Mouse (Mus musculus) forebrain, embryonic 10.5 days (tissue): ENCODE measurements around the gene Emc1. TPM values are rescaled to one million over a fixed set of nuclear protein-coding genes. Genes with fewer than 3 reads are reported as not detected.

Experiments
- DNase-seq: peaks from one replicate; pipeline ENCODE4 v3.0.0-alpha.2; 2017; ENCODE audit warnings: low spot score; ENCODE audit errors: extremely low spot score
- H3K27ac ChIP-seq: fragments of 300-500 bp; sonication (generic); 2 replicates; pipeline ENCODE4 v1.5.1; 2016; ENCODE audit warnings: mild to moderate bottlenecking
- H3K27me3 ChIP-seq: fragments of 300-500 bp; sonication (generic); 2 replicates; pipeline ENCODE4 v1.6.1; 2016; ENCODE audit warnings: mild to moderate bottlenecking; ENCODE audit not compliant: poor library complexity, severe bottlenecking
- H3K36me3 ChIP-seq: fragments of 300-500 bp; sonication (generic); replicated peaks from 2 replicates; pipeline ENCODE4 v1.6.1; 2016; ENCODE audit warnings: mild to moderate bottlenecking, moderate library complexity
- H3K4me1 ChIP-seq: fragments of 300-500 bp; sonication (generic); 2 replicates; pipeline ENCODE4 v1.6.1; 2016
- H3K4me3 ChIP-seq: fragments of 300-500 bp; sonication (generic); 2 replicates; pipeline ENCODE4 v1.5.1; 2016; ENCODE audit warnings: mild to moderate bottlenecking, moderate library complexity
- H3K9me3 ChIP-seq: fragments of 300-500 bp; sonication (generic); 2 replicates; pipeline ENCODE4 v1.6.1; 2016; ENCODE audit warnings: mild to moderate bottlenecking, moderate library complexity
- WGBS: fragments of 180-500 bp; shearing (Covaris S2); methylation state at CpG from one replicate; pipeline ENCODE4 v1.1.7; 2016; 5-methylcytosine and 5-hydroxymethylcytosine counted together
- polyA plus RNA-seq: library from polyadenylated mRNA; unstranded; fragments of >200 nt; fragmentation: Nextera tagmentation; extraction: Ambion mirVana; gene quantifications from 2 replicates; pipeline ENCODE4 v1.2.1, GENCODE M21; 2016

Emc1 gene
- polyA plus RNA-seq, 1 experiment from 2014 or later, result 36.2 TPM

DNA sequence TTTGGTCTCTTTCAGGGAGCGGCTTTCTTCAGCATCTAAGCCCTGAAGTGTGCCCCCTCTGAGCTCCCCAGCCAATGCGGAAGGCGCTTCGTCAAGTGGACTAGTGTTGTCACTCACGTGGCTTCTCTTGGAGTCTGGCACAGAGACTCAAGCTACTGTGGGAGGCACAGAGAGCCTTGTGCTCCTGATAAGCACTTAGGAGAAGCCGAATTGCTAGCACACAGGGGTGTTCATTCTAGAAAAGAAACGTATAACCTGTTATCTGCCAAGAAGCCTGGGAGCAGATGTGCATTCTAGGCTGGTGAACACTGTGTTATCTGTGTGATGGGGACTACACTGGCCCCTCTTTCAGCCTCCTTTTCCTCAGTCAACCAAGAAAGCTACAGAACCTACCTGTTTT is 16.9 kb upstream of the Emc1 start:
- 67% methylated on average over 7 of the region's 7 CpGs for WGBS
- Histone ChIP-seq H3K9me3 (no peaks in the 10 kb centered on the region), H3K36me3 (no peaks in the 10 kb centered on the region)

DNA sequence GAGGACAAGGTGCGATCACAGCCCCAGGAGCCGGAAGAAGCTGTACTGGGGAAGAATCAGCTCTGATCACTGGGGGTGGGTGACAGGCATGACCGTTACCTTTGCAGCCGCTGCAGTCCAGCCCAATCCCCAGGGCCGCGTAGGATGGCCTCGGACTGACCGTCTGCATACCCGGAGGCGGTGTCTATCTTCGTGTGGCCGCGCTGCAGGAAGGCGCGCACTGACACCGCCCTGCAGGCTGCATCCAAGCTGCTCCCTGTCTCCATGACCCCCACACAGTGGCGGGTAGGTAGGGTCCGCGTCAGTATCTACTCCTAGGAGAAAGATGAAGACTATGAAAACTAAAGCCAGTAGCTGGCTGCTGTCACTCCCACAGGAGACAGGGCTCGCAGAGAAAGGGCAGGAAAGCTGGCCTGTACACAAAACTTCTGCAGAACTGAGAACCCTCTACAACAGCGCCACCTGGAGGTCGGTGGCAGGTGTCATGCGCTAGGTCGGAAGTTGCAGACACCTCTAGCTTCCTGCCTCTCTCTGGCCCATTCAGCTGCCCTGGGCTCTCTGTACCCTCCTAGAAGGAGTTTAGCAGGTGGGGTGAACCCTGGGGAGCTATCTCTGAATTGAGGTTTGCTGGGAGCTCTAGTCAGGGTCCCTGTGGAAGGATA is 15.4 kb upstream of the Emc1 start:
- WGBS, result 30% methylated on average over 24 of the region's 24 CpGs
- peak overlapping the region; percentile 36 for H3K4me3 ChIP-seq

More for the DNA sequence above, 16.9 kb upstream of the Emc1 start:
- peaks cover 13% of the 10 kb centered on the region for H3K4me1 ChIP-seq
- no peak overlapping the region for H3K4me3 ChIP-seq
- H3K27me3 ChIP-seq, result peaks cover 23% of the 10 kb centered on the region
- no peak overlapping the region for H3K27ac ChIP-seq
- DNase-seq, result no peak

DNA sequence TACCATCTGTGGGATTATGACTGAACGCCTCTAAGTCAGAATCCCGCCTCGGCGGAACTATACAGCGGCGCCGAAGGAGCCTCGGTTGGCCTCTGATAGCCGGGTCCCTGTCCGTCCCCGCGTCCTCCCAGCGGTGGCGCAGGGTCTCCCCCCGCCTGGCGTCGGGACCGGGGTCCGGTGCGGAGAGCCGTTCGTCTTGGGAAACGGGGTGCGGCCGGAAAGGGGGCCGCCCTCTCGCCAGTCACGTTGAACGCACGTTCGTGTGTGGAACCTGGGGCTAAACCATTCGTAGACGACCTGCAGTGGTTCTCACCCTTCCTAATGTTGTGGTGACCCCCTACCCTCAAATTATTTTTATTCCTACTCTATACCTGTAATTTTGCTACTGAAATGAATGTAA is 14.2 kb upstream of the Emc1 start:
- Histone ChIP-seq H3K36me3 (no peaks in the 10 kb centered on the region), H3K4me3 (no peak overlapping the region), H3K9me3 (no peaks in the 10 kb centered on the region), H3K27ac (no peak overlapping the region), H3K27me3 (peaks cover 19% of the 10 kb centered on the region), H3K4me1 (peaks cover 7% of the 10 kb centered on the region)
- 54% methylated on average over 33 of the region's 33 CpGs for WGBS
- no peak for DNase-seq

More for the DNA sequence above, 15.4 kb upstream of the Emc1 start:
- peaks cover 22% of the 10 kb centered on the region for H3K27me3 ChIP-seq
- DNase-seq, result peak; percentile 77
- H3K27ac ChIP-seq, result no peak overlapping the region
- peaks cover 7% of the 10 kb centered on the region for H3K4me1 ChIP-seq
- H3K9me3 ChIP-seq, result no peaks in the 10 kb centered on the region
- no peaks in the 10 kb centered on the region for H3K36me3 ChIP-seq

DNA sequence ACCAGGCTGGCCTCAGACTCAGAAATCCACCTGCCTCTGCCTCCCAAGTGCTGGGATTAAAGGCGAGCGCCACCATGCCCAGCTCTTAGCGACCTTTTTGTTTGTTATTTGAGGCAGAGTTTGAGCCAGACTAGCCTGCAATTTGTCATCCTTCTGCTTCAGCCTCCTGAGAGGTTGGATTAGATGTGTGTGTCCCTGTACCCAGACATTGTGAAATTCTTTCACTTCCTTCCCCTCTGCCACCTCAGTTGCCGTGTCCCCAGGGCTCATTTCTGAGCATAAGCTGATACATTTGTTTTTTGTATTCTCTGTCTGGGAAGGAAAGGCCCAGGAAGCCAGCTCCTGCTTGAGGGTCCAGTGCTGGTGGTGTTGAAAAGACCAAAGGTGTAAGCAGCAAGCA is 11.6 kb upstream of the Emc1 start:
- WGBS, result 83% methylated on average over 4 of the region's 4 CpGs
- no peak overlapping the region for H3K4me3 ChIP-seq
- H3K27ac ChIP-seq, result no peak overlapping the region
- H3K4me1 ChIP-seq, result peaks cover 7% of the 10 kb centered on the region
- peaks cover 15% of the 10 kb centered on the region for H3K27me3 ChIP-seq
- H3K9me3 ChIP-seq, result no peaks in the 10 kb centered on the region
- H3K36me3 ChIP-seq, result peaks cover 16% of the 10 kb centered on the region
- DNase-seq, result no peak

DNA sequence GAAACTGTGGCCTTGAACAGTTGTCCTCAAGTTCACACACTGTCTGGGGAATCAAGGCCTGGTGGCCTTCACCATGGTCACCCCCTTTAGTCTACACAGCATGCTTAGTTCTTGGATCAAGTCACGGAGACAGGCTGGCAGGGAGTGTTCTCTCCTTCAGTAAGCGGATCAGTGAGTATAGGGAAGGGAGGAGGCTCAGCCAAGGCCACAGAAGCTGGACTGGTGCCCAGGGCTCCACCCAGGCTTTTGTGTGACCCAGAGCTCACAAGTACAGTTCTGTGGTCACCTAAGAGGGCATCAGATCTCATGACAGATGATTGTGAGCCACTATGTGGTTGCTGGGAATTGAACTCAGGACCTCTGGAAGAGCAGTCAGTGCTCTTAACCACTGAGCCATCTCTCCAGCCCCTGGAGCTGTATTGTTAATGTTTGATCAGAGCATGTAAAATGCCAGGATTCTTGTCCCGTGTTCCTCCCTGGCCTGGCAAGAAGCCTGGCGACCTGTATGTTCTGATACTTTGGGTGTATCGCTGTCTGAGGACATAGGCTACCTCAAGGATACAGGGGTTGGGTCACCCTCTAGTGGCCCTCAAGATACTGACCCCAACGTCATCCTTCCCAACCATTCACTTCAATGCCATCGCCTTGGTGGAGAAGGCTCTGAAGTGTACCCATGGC is 10.7 kb upstream of the Emc1 start:
- Histone ChIP-seq H3K36me3 (peaks cover 25% of the 10 kb centered on the region), H3K4me1 (peaks cover 5% of the 10 kb centered on the region), H3K27me3 (peaks cover 15% of the 10 kb centered on the region), H3K4me3 (no peak overlapping the region), H3K27ac (no peak overlapping the region), H3K9me3 (no peaks in the 10 kb centered on the region)
- WGBS, result 84% methylated on average over 7 of the region's 7 CpGs
- no peak for DNase-seq

DNA sequence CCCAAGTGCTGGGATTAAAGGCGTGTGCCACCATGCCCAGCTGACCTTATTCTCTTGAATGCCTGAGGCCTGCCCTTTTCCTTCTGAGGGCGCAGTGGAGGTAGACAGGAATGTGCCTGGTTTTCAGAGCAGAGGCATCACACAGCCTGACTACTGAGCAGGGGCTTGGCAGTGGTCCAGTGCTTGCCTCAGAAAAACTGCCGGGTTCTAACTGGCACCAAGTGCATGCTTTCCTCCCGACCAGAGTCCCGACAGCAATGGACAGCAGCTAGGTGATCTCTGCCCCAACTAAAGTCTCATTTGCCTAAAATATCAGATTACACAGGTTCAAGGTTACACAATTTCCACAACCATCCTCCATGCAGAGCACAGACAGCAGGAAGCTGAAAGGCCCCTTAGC is 8.7 kb upstream of the Emc1 start:
- 83% methylated on average over 5 of the region's 5 CpGs for WGBS
- no peak overlapping the region for H3K4me3 ChIP-seq
- H3K9me3 ChIP-seq, result no peaks in the 10 kb centered on the region
- H3K4me1 ChIP-seq, result no peaks in the 10 kb centered on the region
- no peaks in the 10 kb centered on the region for H3K27me3 ChIP-seq
- H3K27ac ChIP-seq, result no peak overlapping the region
- H3K36me3 ChIP-seq, result peaks cover 45% of the 10 kb centered on the region
- DNase-seq, result no peak

DNA sequence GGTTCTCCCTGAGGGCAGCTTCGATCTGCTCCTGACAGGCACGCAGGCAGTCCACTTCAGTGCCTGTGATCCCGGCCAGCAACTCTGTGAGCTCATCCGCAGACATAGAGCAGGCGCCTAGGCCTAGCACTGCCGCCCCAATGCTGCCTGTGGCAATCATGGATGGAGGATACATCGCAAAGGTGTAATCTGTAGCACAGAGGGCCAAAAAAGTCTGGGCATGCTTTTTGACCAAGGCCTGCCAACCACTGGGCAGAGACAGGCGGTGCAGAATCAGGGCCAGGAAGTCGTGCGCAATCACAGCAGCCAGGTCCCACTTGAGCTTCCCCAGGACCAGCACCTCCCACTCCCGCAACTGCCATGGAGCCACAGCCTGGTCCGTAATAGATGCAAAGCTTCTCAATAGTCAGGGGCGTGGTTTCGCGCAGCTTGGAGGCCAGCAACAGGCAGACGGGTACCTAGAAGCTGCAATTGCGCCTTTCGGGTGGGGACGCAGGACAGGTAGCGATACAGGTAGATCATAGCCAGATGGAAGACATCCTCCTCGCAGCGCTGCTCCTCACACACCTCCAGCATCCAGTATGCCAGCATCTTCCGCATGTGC is 6.9 kb upstream of the Emc1 start:
- no peak overlapping the region for H3K4me3 ChIP-seq
- H3K27me3 ChIP-seq, result no peaks in the 10 kb centered on the region
- H3K9me3 ChIP-seq, result no peaks in the 10 kb centered on the region
- H3K36me3 ChIP-seq, result peaks cover 63% of the 10 kb centered on the region
- H3K27ac ChIP-seq, result no peak overlapping the region
- DNase-seq, result no peak
- 69% methylated on average over 23 of the region's 23 CpGs for WGBS
- H3K4me1 ChIP-seq, result peaks cover 3% of the 10 kb centered on the region

DNA sequence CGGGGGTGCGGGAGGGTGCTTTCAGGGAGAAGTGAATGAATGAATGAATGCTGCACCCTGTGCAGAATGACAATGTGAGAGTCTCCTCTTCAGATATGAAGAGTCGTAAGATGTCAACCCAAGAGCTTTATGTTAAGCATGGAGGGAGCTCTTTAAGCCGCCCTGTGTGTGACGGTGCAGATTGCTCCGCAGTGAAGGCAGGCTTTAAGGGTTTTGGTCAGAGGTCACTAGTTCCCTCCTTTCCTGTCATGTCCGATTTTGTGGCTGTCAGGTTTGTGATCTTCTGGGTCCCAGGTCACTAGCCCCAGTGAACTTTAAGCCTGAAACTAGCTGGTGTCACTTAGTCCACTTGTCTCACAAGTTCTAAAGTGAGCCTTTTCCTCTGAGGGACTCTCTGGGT is 445 bp downstream of the Emc1 start:
- no peak for DNase-seq
- H3K36me3 ChIP-seq, result peaks cover 67% of the 10 kb centered on the region
- peak overlapping the region; percentile 93 for H3K4me3 ChIP-seq
- WGBS, result 2% methylated on average over 7 of the region's 7 CpGs
- peaks cover 32% of the 10 kb centered on the region for H3K4me1 ChIP-seq
- peak overlapping the region; percentile 100 for H3K27ac ChIP-seq
- no peaks in the 10 kb centered on the region for H3K27me3 ChIP-seq
- no peaks in the 10 kb centered on the region for H3K9me3 ChIP-seq

DNA sequence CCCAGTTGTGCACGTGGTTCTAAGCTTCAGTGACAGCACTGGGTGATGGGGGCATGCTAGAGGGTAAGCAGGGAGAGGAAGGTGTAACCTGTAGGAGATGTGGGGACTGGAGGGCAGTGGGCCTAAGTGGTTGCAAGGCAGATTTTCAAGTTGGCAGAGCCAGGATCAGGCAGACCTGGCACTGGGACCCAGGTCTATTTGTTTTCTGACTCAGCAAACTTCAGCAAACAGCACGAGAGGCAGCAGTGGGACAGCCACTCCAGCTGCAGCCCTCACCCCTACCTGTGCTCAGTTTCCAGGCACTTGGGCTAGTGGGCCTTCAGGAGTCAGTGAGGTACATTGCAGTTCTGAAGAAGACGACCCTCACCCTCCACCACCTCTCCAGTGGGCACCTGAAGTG is 4.8 kb downstream of the Emc1 start:
- no peak for DNase-seq
- no peaks in the 10 kb centered on the region for H3K9me3 ChIP-seq
- no peak overlapping the region for H3K27ac ChIP-seq
- H3K36me3 ChIP-seq, result peaks cover 84% of the 10 kb centered on the region
- WGBS, result 93% methylated on average over 3 of the region's 3 CpGs
- H3K27me3 ChIP-seq, result no peaks in the 10 kb centered on the region
- H3K4me3 ChIP-seq, result no peak overlapping the region
- H3K4me1 ChIP-seq, result peaks cover 15% of the 10 kb centered on the region

DNA sequence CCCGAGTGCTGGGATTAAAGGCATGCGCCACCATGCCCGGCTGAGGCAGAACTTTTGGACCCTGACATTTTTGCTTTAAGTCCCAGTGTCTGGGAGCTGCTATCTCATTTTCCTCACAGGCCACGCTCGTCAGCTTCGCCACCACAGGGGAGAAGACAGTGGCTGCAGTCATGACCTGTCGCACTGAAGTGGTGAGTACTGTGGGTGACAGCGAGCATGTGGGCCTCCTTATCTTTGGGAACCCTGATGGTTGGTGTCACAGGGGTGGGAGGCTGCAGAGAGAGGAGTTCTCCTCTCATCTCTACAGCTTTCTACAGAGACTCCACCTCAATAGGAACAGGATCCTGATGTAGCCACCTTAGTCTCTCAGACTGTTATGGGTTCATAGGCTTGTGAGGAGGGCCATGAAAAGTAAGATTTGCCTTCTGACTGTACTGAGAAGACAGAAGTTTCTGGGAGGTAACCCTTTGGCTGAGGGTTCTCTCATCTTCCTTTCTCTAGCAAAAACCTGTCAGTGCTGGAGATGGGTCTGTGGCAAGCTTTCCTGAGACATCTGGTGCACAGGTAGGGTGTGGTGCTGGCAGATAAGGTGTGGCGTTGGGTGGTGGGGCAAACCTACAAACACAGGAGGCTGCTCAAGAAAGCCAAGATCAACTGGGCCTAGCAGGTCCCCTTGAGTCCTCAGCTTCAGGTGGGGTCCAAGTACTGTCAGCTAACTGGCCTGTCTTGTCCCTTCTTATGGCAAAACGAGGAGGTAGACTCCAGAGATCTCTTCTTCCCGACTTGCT is 8.6 kb downstream of the Emc1 start:
- DNase-seq, result no peak
- H3K9me3 ChIP-seq, result no peaks in the 10 kb centered on the region
- no peak overlapping the region for H3K27ac ChIP-seq
- H3K27me3 ChIP-seq, result no peaks in the 10 kb centered on the region
- H3K4me1 ChIP-seq, result no peaks in the 10 kb centered on the region
- WGBS, result 94% methylated on average over 11 of the region's 11 CpGs
- H3K4me3 ChIP-seq, result no peak overlapping the region
- peaks cover 99% of the 10 kb centered on the region for H3K36me3 ChIP-seq

DNA sequence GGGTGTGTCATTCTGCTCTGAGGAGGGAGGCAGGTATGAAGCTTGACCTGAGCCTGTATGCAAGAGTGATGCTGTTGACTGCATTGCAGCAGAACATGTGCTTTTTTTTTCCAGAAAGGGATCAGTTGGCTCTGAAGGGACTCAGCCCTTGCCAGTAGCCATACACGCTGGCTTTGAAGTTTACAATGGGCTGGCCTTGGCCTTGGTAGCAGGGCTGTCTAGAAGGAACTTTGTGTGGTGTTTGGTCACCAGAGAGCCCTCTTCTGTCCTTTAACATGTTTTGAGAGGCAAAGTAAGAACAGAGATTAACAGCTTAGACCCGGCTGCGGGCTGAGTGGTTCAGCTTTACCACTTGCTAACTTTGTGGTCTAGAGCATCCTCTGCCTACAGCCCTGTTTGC is 14.9 kb downstream of the Emc1 start:
- peaks cover 98% of the 10 kb centered on the region for H3K36me3 ChIP-seq
- H3K27me3 ChIP-seq, result no peaks in the 10 kb centered on the region
- 94% methylated on average over 3 of the region's 3 CpGs for WGBS

DNA sequence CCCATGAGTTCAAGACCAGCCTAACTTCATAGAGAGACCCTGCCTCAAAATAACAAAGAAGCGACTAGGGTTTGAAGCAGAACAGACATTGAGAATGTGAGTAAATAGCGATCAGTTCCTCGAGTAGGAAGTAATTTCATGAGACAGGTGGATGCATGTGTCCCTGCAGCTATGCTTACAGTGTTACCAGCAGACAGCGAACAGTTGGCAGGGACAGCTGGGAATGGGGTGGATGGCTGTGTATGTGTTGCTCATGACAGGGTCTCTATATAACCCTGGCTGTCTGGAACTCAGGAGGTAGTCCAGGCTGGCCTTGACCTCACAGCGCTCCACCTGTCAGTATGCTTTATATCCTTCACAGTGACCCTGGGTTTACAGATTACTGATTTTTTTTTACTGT is 15.7 kb downstream of the Emc1 start:
- Histone ChIP-seq H3K4me1 (no peaks in the 10 kb centered on the region), H3K36me3 (peaks cover 98% of the 10 kb centered on the region), H3K9me3 (no peaks in the 10 kb centered on the region), H3K27ac (no peak overlapping the region), H3K27me3 (no peaks in the 10 kb centered on the region), H3K4me3 (no peak overlapping the region)
- WGBS, result 96% methylated on average over 5 of the region's 5 CpGs
- no peak for DNase-seq

More for the DNA sequence above, 14.9 kb downstream of the Emc1 start:
- Histone ChIP-seq H3K9me3 (no peaks in the 10 kb centered on the region), H3K27ac (no peak overlapping the region), H3K4me3 (no peak overlapping the region), H3K4me1 (no peaks in the 10 kb centered on the region)
- no peak for DNase-seq
